In genomic region chr2:52758627-52759026, GRCm38 (mm10) we compare ENCODE assay signal across 9 mouse cellular contexts. TPM values are rescaled to one million over a fixed set of nuclear protein-coding genes. Genes with fewer than 3 reads are reported as not detected.
DNase-seq lines count a peak whose midpoint lies in the region; ATAC-seq and TF ChIP-seq lines count a peak whose summit lies in the region.
"Had no signal": no experiment of that assay in that cellular context is flagged by ENCODE, and none has a peak within 500 bp of the region (broad histone marks: within the 10 kb centered on the region; RNA-seq: fewer than 3 reads in every experiment).

No protein-coding gene starts in this region.

- no peaks in the 10 kb centered on the region for H3K9me3 ChIP-seq in forebrain, postnatal 0 days (ENCODE audit: low read length)
- H3K9me3 ChIP-seq in forebrain, embryonic 13.5 days (replicated peaks): no peaks in the 10 kb centered on the region
- H3K9me3 ChIP-seq in megakaryocyte, embryonic 14.5 days: peaks cover 4% of the 10 kb centered on the region; the same call in 1 of the 2 replicates
- H3K9me3 ChIP-seq: limb, embryonic 13.5 days had no signal

- H3K4me2 ChIP-seq in forebrain, postnatal 0 days (ENCODE audit: low read depth): no peak overlapping the region
- no peak overlapping the region for H3K4me2 ChIP-seq in forebrain, embryonic 13.5 days
- H3K4me2 ChIP-seq: limb, embryonic 13.5 days had no signal

- H3K9ac ChIP-seq in forebrain, postnatal 0 days: no peak overlapping the region
- no peak overlapping the region for H3K9ac ChIP-seq in forebrain, embryonic 13.5 days
- H3K9ac ChIP-seq: limb, embryonic 13.5 days had no signal

- TF ChIP-seq CTCF in forebrain, postnatal 0 days (IDR thresholded peaks at IDR 0.05; ENCODE audit: low read depth): peak; percentile 78
- TF ChIP-seq CTCF in testis, adult 2 months (IDR thresholded peaks at IDR 0.05; ENCODE audit: control insufficient read depth, insufficient read depth, insufficient replicate concordance, low read depth, low read length): peak; percentile 56; the same call in 1 of the 2 replicates

- DNase-seq in forebrain, postnatal 0 days: peak; percentile 74
- DNase-seq in urinary bladder, postnatal 25 days (ENCODE audit: low spot score): peak; percentile 45
- DNase-seq in urinary bladder, adult 2 months (ENCODE audit: low spot score): no peak
- peak; percentile 80 for DNase-seq in embryo, embryonic 10.5 days (ENCODE audit: low spot score)
- DNase-seq in kidney, postnatal 14 days: peak; percentile 58

- 23% methylated on average over 10 of the region's 10 CpGs for WGBS in forebrain, postnatal 0 days
- WGBS in forebrain, embryonic 13.5 days: 31% methylated on average over 10 of the region's 10 CpGs

- H3K4me3 ChIP-seq in forebrain, postnatal 0 days (ENCODE audit: low read depth, low read length): no peak overlapping the region
- H3K4me3 ChIP-seq in forebrain, embryonic 13.5 days: no peak overlapping the region
- peak overlapping the region; percentile 8 for H3K4me3 ChIP-seq in megakaryocyte, embryonic 14.5 days (replicated peaks)
- no peak overlapping the region for H3K4me3 ChIP-seq in testis, adult 2 months (ENCODE audit: control insufficient read depth, low read depth, low read length)
- H3K4me3 ChIP-seq: limb, embryonic 13.5 days had no signal

- no peaks in the 10 kb centered on the region for H3K27me3 ChIP-seq in forebrain, postnatal 0 days (ENCODE audit: insufficient read depth, low read length)
- no peaks in the 10 kb centered on the region for H3K27me3 ChIP-seq in forebrain, embryonic 13.5 days
- H3K27me3 ChIP-seq in megakaryocyte, embryonic 14.5 days (replicated peaks): no peaks in the 10 kb centered on the region
- H3K27me3 ChIP-seq in testis, adult 2 months (ENCODE audit: control insufficient read depth, insufficient read depth, low read length): no peaks in the 10 kb centered on the region
- H3K27me3 ChIP-seq: limb, embryonic 13.5 days had no signal

- no peak for TF ChIP-seq POLR2A in testis, adult 2 months (IDR thresholded peaks at IDR 0.05; ENCODE audit: control insufficient read depth, low read depth, low read length)

- H3K4me1 ChIP-seq in forebrain, postnatal 0 days (ENCODE audit: insufficient read depth): no peaks in the 10 kb centered on the region
- peaks cover 14% of the 10 kb centered on the region for H3K4me1 ChIP-seq in forebrain, embryonic 13.5 days
- H3K4me1 ChIP-seq in megakaryocyte, embryonic 14.5 days: peaks cover 14% of the 10 kb centered on the region
- peaks cover 3% of the 10 kb centered on the region for H3K4me1 ChIP-seq in testis, adult 2 months (ENCODE audit: control insufficient read depth, insufficient read depth, low read length)
- H3K4me1 ChIP-seq: limb, embryonic 13.5 days had no signal

- no peak overlapping the region for H3K27ac ChIP-seq in forebrain, postnatal 0 days (ENCODE audit: low read depth, low read length)
- H3K27ac ChIP-seq in forebrain, embryonic 13.5 days: no peak overlapping the region
- H3K27ac ChIP-seq in testis, adult 2 months (ENCODE audit: control insufficient read depth, insufficient read depth, low read depth, low read length): no peak overlapping the region
- H3K27ac ChIP-seq: limb, embryonic 13.5 days had no signal

- ATAC-seq in forebrain, postnatal 0 days: peak; percentile 37; the same call in 1 of the 2 replicates
- no peak for ATAC-seq in forebrain, embryonic 13.5 days

- H3K36me3 ChIP-seq in forebrain, postnatal 0 days (ENCODE audit: insufficient read depth): no peaks in the 10 kb centered on the region
- H3K36me3 ChIP-seq in forebrain, embryonic 13.5 days (ENCODE audit: poor library complexity, severe bottlenecking): no peaks in the 10 kb centered on the region
- no peaks in the 10 kb centered on the region for H3K36me3 ChIP-seq in megakaryocyte, embryonic 14.5 days (replicated peaks; ENCODE audit: low read length)
- H3K36me3 ChIP-seq in testis, adult 2 months (ENCODE audit: control insufficient read depth, insufficient read depth, low read length): no peaks in the 10 kb centered on the region
- H3K36me3 ChIP-seq: limb, embryonic 13.5 days had no signal

RNA-seq across cellular contexts. Expression of gene Stam2, which starts 16.5 kb away (rescaled TPM):
- total RNA-seq in forebrain, postnatal 0 days (2014; rRNA removed): 34.0 and 40.3 TPM in 2 replicates
- 23.3 and 30.6 TPM in 2 replicates for polyA plus RNA-seq in forebrain, postnatal 0 days (2015; fragmentation: Nextera tagmentation; extraction: Ambion mirVana)
- 38.3 and 40.3 TPM in 2 replicates for polyA plus RNA-seq in forebrain, embryonic 13.5 days (2015; fragmentation: Nextera tagmentation; extraction: Ambion mirVana)
- 17.5 and 18.9 TPM in 2 replicates for polyA plus RNA-seq in urinary bladder, adult 2 months (2012; rRNA removed)
- polyA plus RNA-seq in megakaryocyte, embryonic 14.5 days (2012; ENCODE audit: insufficient read depth, low replicate concordance): 0.57 and 6.2 TPM in 2 replicates
- 20.5 and 21.2 TPM in 2 replicates for polyA plus RNA-seq in testis, adult 2 months (2012; rRNA removed)
